Mouse (Mus musculus) liver, postnatal 0 days (tissue): ENCODE results near the gene Ndufb4. TPM values are rescaled to one million over a fixed set of nuclear protein-coding genes. Genes with fewer than 3 reads are reported as not detected.

ENCODE experiments used
- ATAC-seq: fragments of 200-750 bp; cut with Nextera tagmentation; 2 replicates; pipeline ENCODE4 v1.8.0; 2017; ENCODE audit warnings: mild to moderate bottlenecking, moderate library complexity
- DNase-seq: peaks from one replicate; pipeline ENCODE4 v3.0.0-alpha.2; 2016
- H3K27ac ChIP-seq: fragments of 300-500 bp; sonication (generic); 2 replicates; pipeline ENCODE4 v1.5.1; 2014; ENCODE audit warnings: antibody characterized with exemption, moderate library complexity, mild to moderate bottlenecking, low read depth
- H3K27me3 ChIP-seq: fragments of 300-500 bp; sonication (generic); 2 replicates; pipeline ENCODE4 v1.6.1; 2014; ENCODE audit warnings: low read length, control low read depth, mixed read lengths; ENCODE audit not compliant: insufficient read depth
- H3K36me3 ChIP-seq: fragments of 300-500 bp; sonication (generic); replicated peaks from 2 replicates; pipeline ENCODE4 v1.6.1; 2014; ENCODE audit warnings: mild to moderate bottlenecking, control low read depth, low read length, moderate library complexity, mixed read lengths; ENCODE audit not compliant: insufficient read depth
- H3K4me1 ChIP-seq: fragments of 300-500 bp; sonication (generic); 2 replicates; pipeline ENCODE4 v1.6.1; 2014; ENCODE audit warnings: antibody characterized with exemption, mild to moderate bottlenecking, control low read depth; ENCODE audit not compliant: insufficient read depth
- H3K4me2 ChIP-seq: fragments of 300-500 bp; sonication (generic); 2 replicates; pipeline ENCODE4 v1.6.1; 2014; ENCODE audit warnings: low read depth, mild to moderate bottlenecking, low read length, moderate library complexity, mixed read lengths
- H3K4me3 ChIP-seq: fragments of 300-500 bp; sonication (generic); 2 replicates; pipeline ENCODE4 v1.5.1; 2014; ENCODE audit warnings: low read depth, low read length
- H3K9ac ChIP-seq: fragments of 300-500 bp; sonication (generic); replicated peaks from 2 replicates; pipeline ENCODE4 v1.6.1; 2014; ENCODE audit warnings: mild to moderate bottlenecking, moderate library complexity
- H3K9me3 ChIP-seq: fragments of 300-500 bp; sonication (generic); 2 replicates; pipeline ENCODE4 v1.6.1; 2016; ENCODE audit warnings: mild to moderate bottlenecking, control low read depth, low read length, mixed read lengths
- CTCF ChIP-seq: sonication (generic); IDR thresholded peaks from 2 replicates; pipeline ENCODE4 v1.5.1; 2016; ENCODE audit warnings: antibody characterized with exemption, low read depth
- EP300 ChIP-seq: IDR thresholded peaks from 2 replicates; pipeline ENCODE4 v1.6.1; 2016; ENCODE audit warnings: antibody characterized with exemption, low read depth, mild to moderate bottlenecking
- WGBS: fragments of 180-500 bp; shearing (Covaris S2); extraction: QIAGEN DNeasy Blood & Tissue Kit; methylation state at CpG from one replicate; pipeline ENCODE4 v1.1.7; 2014; ENCODE audit not compliant: insufficient replicate concordance; 5-methylcytosine and 5-hydroxymethylcytosine counted together
- polyA plus RNA-seq: library from polyadenylated mRNA; unstranded; fragments of >200 nt; fragmentation: Nextera tagmentation; extraction: Ambion mirVana; gene quantifications from 2 replicates; pipeline ENCODE4 v1.2.1, GENCODE M21; 2015

Gene Ndufb4
- polyA plus RNA-seq, 1 experiment from 2014 or later: 67.3 TPM

- no peaks in the 10 kb centered on the region for H3K36me3 ChIP-seq
- no peak overlapping the region for H3K27ac ChIP-seq
- H3K9me3 ChIP-seq: no peaks in the 10 kb centered on the region
- WGBS: 77% methylated on average over 8 of the region's 8 CpGs
- no peak overlapping the region for H3K9ac ChIP-seq
- no peaks in the 10 kb centered on the region for H3K27me3 ChIP-seq
- no peak overlapping the region for H3K4me3 ChIP-seq
- peaks cover 4% of the 10 kb centered on the region for H3K4me1 ChIP-seq
- no peak overlapping the region for H3K4me2 ChIP-seq
- ATAC-seq (no peak), DNase-seq (no peak)
- no peak for TF ChIP-seq CTCF
- TF ChIP-seq EP300: no peak
These were observed 26.6 kb upstream of the Ndufb4 start for GRCm38 (mm10) chr16:37680831-37681230.

- Histone ChIP-seq H3K4me2 (no peak overlapping the region), H3K9ac (no peak overlapping the region), H3K36me3 (no peaks in the 10 kb centered on the region), H3K4me1 (peaks cover 2% of the 10 kb centered on the region), H3K9me3 (no peaks in the 10 kb centered on the region), H3K4me3 (no peak overlapping the region), H3K27me3 (no peaks in the 10 kb centered on the region), H3K27ac (no peak overlapping the region)
- ATAC-seq (no peak), DNase-seq (no peak)
- 75% methylated on average over 2 of the region's 2 CpGs for WGBS
- no peak for TF ChIP-seq CTCF
- TF ChIP-seq EP300: no peak
These were observed 26.0 kb upstream of the Ndufb4 start for GRCm38 (mm10) chr16:37680216-37680615.

- H3K36me3 ChIP-seq: no peaks in the 10 kb centered on the region
These were observed 23.3 kb upstream of the Ndufb4 start for GRCm38 (mm10) chr16:37677586-37677985.

GRCm38 (mm10) chr16:37676677-37677072, 22.4 kb upstream of the Ndufb4 start:
- no peak overlapping the region for H3K4me3 ChIP-seq
- DNase-seq (no peak), ATAC-seq (no peak)
- no peak overlapping the region for H3K9ac ChIP-seq
- no peaks in the 10 kb centered on the region for H3K27me3 ChIP-seq
- no peak overlapping the region for H3K4me2 ChIP-seq
- H3K4me1 ChIP-seq: no peaks in the 10 kb centered on the region
- no peak overlapping the region for H3K27ac ChIP-seq
- TF ChIP-seq CTCF (no peak), EP300 (no peak)
- WGBS: 68% methylated on average over 4 of the region's 4 CpGs
- H3K9me3 ChIP-seq: no peaks in the 10 kb centered on the region
- no peaks in the 10 kb centered on the region for H3K36me3 ChIP-seq

More at GRCm38 (mm10) chr16:37677586-37677985, 23.3 kb upstream of the Ndufb4 start:
- no peak for DNase-seq
- 71% methylated on average over 8 of the region's 8 CpGs for WGBS
- ATAC-seq: no peak
- Histone ChIP-seq H3K4me2 (no peak overlapping the region), H3K27me3 (no peaks in the 10 kb centered on the region), H3K4me1 (no peaks in the 10 kb centered on the region), H3K27ac (no peak overlapping the region), H3K9me3 (no peaks in the 10 kb centered on the region), H3K9ac (no peak overlapping the region), H3K4me3 (no peak overlapping the region)
- TF ChIP-seq CTCF: no peak
- TF ChIP-seq EP300: no peak

GRCm38 (mm10) chr16:37676024-37676676, 21.9 kb upstream of the Ndufb4 start:
- H3K27ac ChIP-seq: no peak overlapping the region
- DNase-seq (no peak), ATAC-seq (no peak)
- no peak overlapping the region for H3K9ac ChIP-seq
- H3K4me2 ChIP-seq: no peak overlapping the region
- H3K27me3 ChIP-seq: no peaks in the 10 kb centered on the region
- 61% methylated on average over 17 of the region's 17 CpGs for WGBS
- H3K36me3 ChIP-seq: no peaks in the 10 kb centered on the region
- no peaks in the 10 kb centered on the region for H3K4me1 ChIP-seq
- H3K9me3 ChIP-seq: no peaks in the 10 kb centered on the region
- H3K4me3 ChIP-seq: no peak overlapping the region
- TF ChIP-seq CTCF: no peak
- no peak for TF ChIP-seq EP300

GRCm38 (mm10) chr16:37675326-37675725, 21.1 kb upstream of the Ndufb4 start:
- ATAC-seq (no peak), DNase-seq (no peak)
- Histone ChIP-seq H3K9me3 (no peaks in the 10 kb centered on the region), H3K4me3 (no peak overlapping the region), H3K36me3 (no peaks in the 10 kb centered on the region), H3K4me1 (no peaks in the 10 kb centered on the region), H3K27me3 (no peaks in the 10 kb centered on the region), H3K4me2 (no peak overlapping the region), H3K9ac (no peak overlapping the region), H3K27ac (no peak overlapping the region)
- 71% methylated on average over 5 of the region's 5 CpGs for WGBS
- no peak for TF ChIP-seq EP300
- TF ChIP-seq CTCF: no peak
